Mouse (Mus musculus) kidney, postnatal 10 days (tissue): Measurements from ENCODE around the gene Depdc7.

Source experiments
- DNase-seq: peaks from one replicate; pipeline ENCODE4 v3.0.0; 2021; ENCODE audit warnings: mixed read lengths

The Depdc7 gene

DNA sequence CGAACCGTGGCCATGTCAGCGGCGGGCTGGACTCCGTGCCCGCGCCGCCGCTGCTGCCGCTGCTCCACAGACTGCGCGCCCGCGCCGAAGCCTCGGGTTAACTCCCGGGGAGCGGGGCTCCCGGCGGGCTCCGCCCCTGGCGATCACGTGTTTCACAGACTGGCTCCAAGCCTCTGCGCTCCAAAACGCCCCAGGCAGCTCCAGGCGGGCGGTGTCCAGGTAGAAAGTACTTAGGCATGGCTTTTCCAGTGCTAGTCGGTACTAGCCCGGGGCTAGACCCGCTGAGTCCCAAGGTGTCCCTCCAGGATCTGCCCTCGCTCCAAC is at the start of gene Depdc7:
Gene Depdc7 (minus strand): TSS at position 138 of the 324 bp plus-strand sequence.
- peak; percentile 96 for DNase-seq

DNA sequence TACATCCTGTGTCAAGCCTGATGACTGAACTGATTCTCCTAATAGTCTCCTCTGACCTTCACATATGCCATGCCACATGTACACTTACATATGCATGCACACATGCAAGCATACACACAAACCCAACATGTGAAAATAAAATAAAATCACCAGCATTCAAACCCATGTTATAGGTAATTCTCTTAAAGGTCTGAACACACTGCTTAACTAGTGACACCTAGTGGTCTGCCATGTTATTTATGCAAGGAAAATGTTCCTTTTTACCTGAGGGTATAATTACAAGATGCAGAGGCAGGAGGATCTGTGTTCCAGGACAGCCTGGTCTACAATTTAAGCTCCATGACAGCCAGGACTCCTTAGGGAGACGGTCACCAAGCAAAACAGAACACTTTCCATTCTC is 32.1 kb upstream of the Depdc7 start:
- DNase-seq = no peak

DNA sequence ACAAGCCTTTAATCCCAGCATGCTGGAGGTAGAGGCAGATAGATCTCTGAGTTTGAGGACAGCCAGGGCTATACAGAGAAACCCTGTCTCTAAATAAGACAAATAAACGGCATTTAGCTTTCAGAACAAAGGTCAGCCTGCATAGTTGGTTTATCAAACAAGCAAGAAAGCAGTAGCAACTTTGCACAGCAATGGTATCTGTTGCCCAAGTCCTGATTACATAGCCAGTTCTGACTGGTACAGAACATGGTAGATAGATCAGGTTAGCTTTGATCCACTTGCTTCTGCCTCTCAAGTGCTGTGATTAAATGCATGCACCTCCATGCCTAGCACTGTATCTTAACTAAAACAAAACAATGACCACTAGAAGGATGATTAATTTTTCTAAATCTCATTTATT is 26.0 kb upstream of the Depdc7 start:
- DNase-seq = no peak

DNA sequence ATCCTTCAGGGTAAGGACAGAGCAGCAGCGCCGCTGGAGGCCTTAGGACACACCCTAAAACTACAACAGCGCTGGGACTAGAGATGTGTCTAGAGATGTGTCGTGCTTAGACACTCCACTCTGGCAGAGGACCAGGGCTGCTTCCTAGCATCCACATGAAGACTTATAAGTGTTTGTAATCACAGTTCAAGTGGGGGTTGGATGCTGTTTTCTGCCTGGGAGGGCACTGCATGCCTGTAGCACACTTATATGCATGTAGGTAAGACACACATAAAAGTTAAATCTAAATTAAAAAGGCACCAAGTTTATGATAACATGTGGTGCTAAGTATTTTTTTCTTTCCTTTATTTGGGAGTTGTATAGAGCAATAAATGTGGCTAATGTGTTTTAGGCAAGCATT is 21.3 kb upstream of the Depdc7 start:
- no peak for DNase-seq

DNA sequence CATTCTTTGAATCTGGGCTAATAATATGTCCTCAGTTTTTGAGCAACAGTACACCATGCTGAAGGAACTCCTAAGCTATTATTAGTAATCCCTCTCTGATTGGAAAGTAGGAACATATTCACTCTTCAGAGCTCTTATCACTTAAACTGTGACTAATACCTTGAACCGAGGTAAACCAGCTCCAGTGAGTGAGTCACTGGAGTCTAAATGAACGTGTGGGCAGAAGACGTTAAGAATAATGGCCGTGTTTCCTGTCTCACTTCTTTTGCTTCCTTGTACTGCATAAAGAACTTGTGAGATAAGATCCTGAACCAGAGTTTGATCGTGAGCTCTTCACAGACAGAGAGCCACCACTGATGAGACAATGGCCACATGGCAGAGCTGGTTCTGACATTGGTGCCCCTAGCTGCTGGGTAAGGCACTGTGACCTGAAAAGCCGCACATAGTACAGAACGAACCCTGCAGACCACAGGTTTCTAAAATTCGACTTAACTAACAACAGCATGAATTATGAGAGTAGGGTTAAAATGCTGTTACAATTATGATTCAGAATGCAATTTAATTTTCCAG is 20.5 kb upstream of the Depdc7 start:
- DNase-seq = no peak

DNA sequence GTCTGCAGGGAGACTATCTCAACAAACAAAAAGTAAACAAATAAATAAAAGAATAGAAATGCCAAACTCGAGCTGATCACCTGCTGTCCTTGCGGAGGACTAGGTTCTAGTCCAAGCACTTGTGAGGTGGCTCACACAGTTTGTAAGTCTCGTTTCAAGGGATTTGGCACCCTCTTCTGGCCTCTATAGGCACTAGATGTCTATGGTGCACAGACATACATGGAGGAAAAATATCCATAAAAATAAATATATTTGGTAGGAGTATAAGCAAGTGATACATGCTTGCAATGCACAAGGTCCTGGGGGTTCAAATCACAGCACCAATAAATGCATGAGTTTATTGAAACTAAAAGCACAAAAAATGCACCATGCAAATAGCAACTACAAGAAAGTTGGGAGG is 7.9 kb upstream of the Depdc7 start:
- peak; percentile 45 for DNase-seq

DNA sequence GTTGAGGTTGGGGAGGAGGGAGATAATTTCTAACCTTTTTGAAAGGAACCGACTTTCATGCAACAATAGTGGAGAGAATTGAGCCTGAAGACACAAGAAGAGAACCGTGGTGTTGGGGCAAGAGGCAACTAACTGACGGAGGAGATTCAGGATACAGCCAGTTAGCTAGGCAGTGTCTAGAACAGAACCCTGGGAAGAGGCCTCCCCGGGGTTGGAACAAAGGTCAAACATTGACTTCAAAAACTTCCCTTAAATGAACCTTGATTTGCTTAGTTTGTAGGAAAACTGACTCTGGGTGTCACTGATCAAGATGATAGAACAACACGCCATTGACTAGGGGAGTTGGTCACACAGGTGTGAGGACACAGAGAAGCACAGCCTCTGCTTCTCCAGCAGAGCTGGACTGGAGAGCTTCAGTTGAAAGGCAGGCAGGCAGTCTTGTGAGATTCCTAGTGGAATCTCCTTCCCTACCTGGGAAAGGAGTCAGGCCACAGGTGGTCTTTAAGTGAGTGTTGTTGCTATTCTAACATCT is 6.0 kb upstream of the Depdc7 start:
- DNase-seq = no peak

DNA sequence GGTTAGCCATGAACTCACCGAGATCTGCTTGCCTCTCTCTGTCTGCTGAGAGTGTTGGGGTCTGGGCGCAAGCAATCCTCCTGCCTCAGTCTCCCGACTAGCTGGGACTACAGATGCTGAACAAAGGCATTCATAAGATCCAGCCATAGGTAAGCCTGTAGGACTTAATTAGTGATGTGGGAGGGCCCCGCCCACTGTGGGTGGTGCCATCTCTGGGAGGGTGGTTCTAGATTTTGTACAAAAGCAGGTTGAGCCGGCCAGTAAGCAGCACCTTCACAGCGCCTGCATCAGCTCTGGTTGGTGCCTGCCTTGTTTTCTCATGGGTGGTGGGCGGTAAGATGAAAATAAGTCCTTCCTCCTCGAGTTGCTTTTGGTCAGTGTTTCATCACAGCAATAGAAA is 3.6 kb upstream of the Depdc7 start:
- no peak for DNase-seq

DNA sequence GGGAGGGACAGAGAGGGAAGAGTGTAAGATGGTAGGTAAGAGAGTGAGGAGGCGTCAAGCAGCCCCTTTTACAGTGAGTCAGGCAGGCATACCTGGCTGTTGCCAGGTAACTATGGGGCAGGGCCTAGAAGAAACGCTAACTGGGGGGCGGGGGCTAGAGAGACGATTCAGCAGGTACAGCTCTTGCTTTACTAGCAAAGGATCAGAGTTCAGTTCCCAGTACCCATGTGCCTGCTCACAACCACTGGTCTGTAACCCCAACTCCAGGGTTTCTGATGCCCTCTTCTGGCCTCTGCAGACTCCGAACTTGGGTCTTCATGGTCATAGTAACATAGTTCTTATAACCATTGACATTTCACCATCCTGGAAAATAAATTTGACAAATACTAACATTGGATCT is 1.3 kb upstream of the Depdc7 start:
- no peak for DNase-seq

DNA sequence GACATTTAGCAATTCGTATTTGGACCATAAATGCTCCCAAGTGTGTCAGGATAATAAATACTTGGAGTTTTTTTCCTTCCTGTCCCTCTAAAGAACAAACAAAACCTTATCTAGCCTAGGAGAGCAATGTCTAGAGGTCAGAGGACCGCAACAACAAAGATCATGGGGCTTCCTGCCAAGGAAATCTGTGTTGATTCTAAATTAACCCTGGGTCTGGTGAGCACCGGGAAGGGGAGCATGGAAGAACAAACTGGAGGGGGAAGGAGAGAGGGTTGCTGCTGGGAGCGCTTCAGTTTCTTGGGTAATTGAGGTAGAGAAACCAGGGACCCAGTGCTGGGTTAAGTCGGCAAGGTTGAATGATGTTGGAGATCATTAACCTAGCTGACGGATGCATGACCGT is 482 bp upstream of the Depdc7 start:
- DNase-seq = peak; percentile 38

DNA sequence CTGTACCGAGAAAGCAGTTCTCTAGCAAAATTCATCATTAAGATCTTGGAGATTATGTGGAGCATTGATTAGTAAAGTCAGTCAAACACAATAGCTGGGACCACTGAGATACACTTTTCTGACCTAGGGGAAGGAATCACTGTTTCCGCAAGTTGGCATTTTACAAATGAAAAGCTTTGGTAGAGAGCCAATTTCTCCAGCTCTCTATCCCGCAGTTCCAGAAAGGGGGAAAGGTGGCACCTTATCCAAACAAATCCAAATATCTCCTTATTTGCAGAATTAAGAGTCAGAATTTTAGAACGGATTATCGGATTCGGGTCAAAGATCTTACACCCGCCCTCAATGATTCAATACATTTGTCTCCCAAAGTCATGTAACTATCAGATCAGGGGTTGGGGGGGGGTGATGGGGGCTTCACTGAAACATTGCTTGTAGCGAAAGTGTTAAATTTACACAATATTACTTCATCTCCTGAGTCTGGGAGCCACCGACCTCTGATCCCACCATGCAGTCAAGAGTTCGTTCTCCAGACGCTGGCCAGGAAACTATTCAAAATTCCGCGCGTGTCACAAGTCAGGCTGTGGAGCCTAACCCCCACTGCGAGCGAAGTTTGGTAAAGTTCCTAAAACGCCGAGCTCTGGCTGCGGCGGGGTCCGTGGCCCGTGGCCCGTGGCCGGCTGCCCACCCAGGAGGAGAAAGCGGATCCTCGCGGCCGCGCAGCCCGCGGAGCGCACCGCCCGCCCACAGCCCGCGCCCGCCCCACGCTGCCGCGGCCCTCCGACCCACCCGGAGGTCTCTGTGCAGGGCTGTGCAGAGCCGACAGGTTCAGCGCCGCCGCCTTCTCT is 560 bp downstream of the Depdc7 start:
- DNase-seq = no peak

DNA sequence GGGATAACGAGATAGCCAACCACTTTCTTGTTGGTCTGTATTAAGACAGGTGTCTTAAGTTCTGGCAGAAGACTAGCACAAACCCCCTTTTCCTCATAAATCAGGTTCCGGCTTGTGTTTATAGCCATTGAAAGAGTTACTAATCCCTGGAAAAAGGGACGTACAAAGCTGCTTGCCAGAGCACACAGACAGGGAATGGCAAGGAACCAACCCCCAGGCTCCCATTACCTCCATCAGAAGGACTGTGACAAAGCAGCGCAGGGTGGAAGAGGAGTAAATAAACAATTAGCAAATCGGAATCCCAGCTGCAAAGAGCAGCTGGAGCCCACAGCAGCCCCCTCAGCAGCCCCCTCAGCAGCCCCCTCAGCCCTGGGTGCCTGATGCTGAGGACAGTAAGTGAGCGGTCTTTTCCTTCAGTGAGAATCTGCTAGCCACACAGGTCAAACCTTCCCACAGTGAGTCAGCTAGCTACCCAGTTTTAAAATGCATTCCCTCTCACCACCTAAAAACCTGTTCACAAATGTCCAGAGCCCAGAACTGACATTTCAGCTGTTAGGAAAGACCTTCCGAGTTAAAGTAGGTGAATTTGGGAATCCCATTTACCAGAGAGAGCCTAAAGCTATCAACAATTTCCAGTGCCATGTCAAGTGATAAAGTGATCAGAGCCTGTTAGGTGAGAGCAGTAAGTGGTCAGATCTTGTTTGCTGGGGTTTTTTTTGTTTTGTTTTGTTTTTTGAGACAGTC is 1.5 kb downstream of the Depdc7 start:
- DNase-seq = no peak

DNA sequence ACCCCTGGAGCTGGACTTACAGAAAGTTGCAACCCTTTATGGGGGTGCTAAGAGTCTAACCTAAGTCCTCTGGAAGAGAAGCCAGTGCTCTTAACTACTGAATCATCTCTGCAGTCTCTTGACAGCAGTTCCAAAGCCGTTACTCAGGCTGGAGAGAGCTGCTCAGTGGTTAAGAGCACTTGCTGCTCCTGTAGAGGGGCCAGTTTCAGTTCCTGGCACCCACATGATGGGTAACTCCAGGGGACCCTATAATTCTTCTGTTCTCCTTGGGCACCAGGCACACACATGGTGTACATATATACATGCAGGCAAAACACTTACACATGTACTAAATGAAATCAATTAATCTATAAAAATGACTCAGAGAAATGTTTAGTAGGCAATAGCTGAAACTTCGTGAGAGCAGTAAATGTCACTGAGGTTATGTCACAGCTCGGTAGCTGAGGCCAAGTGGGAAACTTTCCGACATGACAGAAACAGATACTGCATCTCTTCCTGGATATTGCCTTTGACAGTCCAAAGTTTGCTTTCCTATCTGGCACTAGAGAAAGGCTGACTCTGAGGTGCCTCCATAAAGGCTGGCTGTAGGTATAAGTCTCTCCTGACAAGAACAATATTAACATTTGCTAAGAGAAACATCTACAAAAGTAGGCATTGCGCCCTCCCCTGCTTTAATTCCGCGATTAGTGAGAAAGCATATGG is 2.3 kb downstream of the Depdc7 start:
- DNase-seq = no peak

DNA sequence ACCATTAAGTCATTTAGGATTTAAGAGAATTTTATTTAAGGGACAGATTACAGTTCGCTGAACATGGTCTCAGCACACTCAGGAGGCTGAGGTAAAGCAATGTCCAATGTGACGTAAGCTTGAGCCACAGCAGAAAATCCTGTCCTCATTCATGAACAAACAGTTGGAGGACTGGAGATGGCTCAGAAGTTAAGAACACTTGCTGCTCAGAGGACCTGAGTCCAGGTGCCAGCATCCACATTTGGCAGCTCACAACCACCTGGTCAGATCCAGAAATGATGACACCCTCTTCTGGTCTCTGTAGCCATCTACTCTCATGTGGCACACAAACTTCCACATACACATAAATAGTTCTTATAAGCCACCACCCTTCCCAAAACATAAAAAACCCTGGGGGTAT is 3.0 kb downstream of the Depdc7 start:
- DNase-seq = no peak

DNA sequence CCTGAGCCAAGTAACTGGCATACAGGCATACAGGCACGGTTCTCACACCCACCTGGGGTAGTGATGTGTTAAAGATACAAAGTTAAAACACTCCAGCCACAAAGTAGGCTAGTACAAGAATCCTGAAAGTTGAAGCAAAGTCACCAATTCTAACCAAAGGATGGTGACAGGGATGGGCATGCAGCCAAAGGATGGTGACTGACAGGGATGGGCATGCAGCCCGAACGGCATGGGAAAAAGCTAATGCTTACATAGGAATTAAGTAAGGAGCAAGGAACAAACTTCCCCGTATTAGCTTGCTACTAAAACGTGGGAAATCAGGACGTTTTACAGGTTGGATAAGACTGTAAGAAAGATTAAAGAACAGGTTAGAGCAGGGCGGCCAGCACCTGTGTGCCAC is 6.4 kb downstream of the Depdc7 start:
- DNase-seq = no peak

DNA sequence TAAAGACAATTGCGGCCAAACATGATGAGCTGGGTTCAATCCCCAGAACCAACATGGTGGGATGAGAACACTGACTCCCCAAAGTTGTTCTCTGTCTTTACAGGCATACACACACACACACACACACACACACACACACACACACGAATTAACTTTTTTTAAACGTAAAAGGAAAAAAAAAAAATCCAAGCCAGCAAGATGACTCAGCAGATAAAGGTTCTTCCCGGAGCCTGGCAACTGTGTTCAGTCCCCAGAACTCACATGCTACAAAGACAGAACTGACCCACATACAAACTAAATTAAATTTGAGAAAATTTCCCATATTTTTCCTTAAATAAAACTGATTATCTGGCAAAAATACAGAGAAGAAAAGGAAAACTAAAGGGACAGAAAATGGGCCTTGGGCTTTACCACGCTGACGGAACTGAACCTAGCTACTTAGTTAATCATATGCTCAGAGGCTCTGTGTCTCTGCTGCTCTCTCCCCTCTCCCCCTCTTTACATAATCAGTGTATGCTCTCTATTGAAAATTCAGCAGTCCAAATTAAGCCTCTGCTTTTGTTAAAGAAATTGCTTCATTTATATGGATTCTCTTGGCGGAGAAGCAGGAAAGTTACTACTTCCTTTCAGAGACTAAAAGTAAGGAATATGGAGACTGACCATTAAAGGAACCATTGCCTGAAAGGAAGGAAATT is 10.0 kb downstream of the Depdc7 start:
- DNase-seq = no peak

DNA sequence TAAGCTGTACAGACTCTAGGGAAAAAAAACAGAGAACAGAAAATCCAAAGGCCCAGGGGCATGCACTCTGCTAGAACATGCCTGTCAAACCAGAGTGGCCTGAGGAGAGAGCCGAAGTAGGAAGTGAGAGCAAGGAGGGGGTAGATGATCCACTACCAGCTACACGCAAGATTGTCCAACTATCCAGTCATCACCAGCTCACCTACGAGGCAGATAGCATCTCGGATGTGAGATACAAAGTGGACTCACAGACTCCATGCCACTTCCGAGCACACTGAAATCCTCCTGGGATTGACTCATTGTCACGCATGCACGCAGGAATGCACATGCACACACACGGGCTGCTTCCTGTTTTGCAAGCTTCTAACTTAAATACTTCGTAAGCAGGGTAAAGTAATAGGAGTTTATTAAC is 10.6 kb downstream of the Depdc7 start:
- no peak for DNase-seq

DNA sequence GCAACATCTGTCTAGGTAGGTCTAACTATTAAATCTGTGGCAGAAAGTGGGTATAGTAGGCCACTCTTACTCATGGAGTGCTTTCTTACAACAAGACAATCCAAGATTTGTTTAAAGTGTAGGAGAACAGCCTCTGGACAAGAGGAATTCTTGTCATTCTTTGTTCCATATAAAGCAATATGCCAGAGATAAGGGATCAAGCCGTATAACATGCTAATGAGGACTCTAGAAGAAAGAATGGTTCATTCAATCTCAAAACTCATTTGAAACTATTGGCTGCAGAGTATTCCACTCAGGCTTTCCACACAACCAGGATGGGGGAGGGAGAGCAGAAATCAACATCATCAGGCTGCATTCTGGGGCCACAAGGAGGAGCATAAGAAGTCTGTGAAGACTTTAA is 15.3 kb downstream of the Depdc7 start:
- DNase-seq = no peak

DNA sequence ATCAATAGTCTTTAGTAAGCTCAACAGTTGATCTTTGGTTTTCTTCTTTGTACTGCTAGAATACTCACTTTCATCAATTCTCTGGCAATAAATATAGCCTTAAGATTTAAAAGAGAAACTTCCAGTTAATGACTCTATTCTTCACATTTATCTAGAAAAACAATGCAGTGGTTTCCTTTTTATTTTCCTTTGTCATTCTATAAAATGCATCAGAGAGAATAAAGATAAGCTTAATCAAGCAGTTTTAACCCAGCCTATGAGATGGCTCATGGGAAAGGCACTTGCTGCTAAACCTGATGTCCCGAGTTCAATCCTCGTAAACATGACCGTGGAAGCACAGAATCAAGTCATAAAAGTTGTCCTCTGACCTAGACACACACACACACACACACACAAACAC is 20.7 kb downstream of the Depdc7 start:
- no peak for DNase-seq

DNA sequence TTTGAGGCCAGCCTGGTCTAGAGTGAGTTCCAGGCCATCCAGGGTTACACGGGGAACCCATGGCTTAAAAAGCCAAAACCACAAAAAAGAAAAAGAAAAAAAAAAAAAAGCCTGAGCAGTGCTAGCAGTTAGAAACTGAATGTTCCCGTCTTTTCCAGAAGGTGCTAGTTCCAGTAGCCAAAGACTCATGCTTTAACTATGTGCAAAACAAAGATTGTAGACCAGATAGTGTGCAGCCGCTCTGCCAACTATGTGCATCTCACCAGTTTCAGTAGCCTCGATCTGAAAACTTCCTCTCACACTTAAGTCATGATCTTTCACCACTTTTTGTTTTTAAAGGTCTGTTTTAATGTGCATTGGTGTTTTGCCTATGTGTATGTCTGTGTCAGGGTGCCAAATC is 24.9 kb downstream of the Depdc7 start:
- no peak for DNase-seq

DNA sequence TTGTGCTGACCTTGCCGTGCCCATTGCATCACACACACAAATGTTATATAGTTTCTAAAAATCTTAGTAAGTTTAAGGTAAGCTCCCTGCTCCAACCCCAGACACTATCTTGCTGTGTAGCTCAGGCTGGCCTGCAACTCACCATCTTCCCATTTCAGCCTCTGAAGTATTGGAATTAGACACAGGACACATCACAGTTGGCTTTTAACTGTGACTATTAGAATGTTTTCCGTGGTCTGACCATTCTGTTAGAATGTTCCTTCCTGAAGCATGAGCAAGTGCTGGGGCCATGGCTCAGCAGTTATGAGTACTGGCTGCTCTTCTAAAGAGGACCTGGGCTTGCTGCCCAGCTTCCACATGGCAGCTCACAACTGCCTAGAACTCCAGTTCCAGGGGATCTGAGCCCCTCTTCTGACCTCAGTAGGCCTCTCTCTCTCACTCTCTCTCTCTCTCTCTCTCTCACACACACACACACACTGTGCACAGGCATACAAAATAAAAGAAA is 25.4 kb downstream of the Depdc7 start:
- DNase-seq = no peak

DNA sequence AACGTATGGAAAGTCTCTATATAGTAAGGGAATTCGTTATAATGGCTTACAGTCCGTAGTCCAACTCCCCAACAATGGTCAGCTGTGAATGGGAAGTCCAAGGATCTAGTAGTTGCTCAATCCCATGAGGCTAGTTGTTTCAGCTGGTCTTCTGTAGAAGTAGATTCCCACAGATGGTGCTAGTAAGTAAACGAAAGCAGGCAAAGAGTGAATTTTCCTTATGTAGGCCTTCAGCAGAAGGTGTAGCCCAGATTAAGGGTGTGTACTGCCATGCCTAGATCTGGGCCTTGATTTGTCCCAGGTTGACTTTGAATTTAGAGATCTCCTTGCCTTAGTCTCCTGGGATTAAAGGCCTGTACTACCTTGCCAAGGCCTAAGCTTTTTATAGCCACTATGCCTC is 26.4 kb downstream of the Depdc7 start, which contains the start of gene Pin1rt1:
Gene Pin1rt1 (minus strand): TSS at position 101 of the 400 bp plus-strand sequence.
- no peak for DNase-seq
